Mouse (Mus musculus) left cerebral cortex, adult 2 months (tissue): ENCODE data around the gene Opcml. TPM values are rescaled to one million over a fixed set of nuclear protein-coding genes. Genes with fewer than 3 reads are reported as not detected.

ENCODE experiments used
- DNase-seq, 2 experiments: peaks; one replicate each; pipeline ENCODE4 v3.0.0; 2021 to 2022; ENCODE audit warnings: low spot score in 2 of 2, mixed read lengths in 1 of 2; ENCODE audit errors: extremely low spot score in 1 of 2
- H3K27ac ChIP-seq: fragments of 200-600 bp; 2 replicates; pipeline ENCODE4 v1.8.1; 2022
- H3K4me3 ChIP-seq: fragments of 200-600 bp; 2 replicates; pipeline ENCODE4 v1.8.1; 2022
- CTCF ChIP-seq: fragments of 200-600 bp; IDR thresholded peaks from 2 replicates; pipeline ENCODE4 v1.8.1; 2022; ENCODE audit warnings: antibody characterized with exemption, mild to moderate bottlenecking, moderate library complexity
- intact Hi-C: fragments of 180-260 bp; cut with DNase I; formaldehyde crosslinking; loops from one replicate; pipeline ENCODE4 v1.15.1; 2025
- total RNA-seq, 2 experiments: library from RNA; stranded (reverse); gene quantifications; 2 replicates each; pipeline ENCODE4 v1.2.3; 2021

Gene Opcml
- total RNA-seq, 2 experiments from 2014 or later, result 250 to 251 TPM

DNA sequence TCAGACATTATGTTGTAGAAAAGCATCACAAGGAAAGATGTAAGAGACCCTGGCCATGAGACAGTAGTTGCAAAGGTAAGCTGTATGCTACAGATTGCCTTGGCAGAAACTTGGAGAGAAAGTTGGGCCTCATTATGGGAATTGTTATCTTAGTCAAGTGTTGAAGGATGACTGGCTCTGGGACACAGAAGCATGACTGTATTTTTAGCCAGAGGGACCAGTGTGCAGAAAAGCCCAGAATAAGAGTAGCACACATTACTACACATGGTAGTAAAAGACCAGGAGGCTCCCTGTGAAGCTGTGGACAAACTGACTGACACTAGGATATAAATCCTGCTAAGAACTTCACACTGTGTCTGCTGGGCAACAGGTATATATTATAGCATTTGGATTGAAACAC lies 1016.1 kb downstream of the Opcml start:
- no peak overlapping the region for H3K27ac ChIP-seq
- intact Hi-C loops, result no loop called here
- TF ChIP-seq CTCF, result no peak
- no peak for DNase-seq
- H3K4me3 ChIP-seq, result no peak overlapping the region

DNA sequence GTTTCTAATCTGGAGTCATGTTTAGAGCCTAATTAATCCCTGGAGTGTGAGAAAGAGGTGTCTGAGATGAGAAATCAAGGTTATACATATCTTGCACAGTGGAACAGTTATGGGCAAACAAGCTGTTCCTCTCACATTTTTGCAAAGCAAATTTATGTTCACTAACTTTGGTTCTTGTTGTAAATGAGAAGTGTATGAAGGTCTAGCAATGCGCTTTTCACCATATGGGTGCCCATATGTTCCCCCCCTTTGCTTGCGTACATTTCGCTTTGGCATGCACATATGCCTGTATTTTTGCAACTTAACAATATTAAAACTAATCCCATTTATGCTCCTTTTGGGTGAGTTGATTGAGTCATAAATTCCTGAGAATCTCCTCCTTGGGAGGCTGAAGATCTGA lies 1031.5 kb downstream of the Opcml start:
- intact Hi-C loops, result loop anchor here (1.0 to 10.0 kb wide), 3 partner anchors 84 to 417 kb away; no protein-coding TSS in a partner anchor
- H3K27ac ChIP-seq, result peak overlapping the region; percentile 51
- H3K4me3 ChIP-seq, result no peak overlapping the region
- DNase-seq, result peak; percentile 44 to 49
- no peak for TF ChIP-seq CTCF

DNA sequence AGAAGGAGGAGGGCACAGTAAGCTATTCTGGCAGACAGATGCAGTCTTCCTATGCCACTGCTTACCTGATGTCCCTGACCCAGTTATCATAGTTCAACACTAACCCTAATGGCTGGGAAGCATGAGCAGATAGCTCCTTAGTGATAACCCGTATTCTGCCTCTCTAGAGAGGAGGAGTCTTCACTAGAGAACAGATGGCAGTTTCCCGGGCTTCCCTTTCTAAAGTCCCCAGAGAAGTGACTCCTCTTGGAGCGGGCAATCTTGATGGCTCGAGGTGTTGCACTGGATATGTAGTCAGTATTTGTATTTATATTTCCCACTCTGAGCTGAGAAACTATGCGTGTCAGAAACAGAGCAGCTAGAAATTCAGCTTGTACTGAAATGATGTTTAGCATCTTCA lies 1031.9 kb downstream of the Opcml start:
- no peak for DNase-seq
- peak overlapping the region; percentile 51; the same call in 1 of the 2 replicates for H3K27ac ChIP-seq
- no peak overlapping the region for H3K4me3 ChIP-seq
- TF ChIP-seq CTCF, result no peak
- intact Hi-C loops, result loop anchor here (1.0 to 10.0 kb wide), 3 partner anchors 84 to 418 kb away; no protein-coding TSS in a partner anchor

DNA sequence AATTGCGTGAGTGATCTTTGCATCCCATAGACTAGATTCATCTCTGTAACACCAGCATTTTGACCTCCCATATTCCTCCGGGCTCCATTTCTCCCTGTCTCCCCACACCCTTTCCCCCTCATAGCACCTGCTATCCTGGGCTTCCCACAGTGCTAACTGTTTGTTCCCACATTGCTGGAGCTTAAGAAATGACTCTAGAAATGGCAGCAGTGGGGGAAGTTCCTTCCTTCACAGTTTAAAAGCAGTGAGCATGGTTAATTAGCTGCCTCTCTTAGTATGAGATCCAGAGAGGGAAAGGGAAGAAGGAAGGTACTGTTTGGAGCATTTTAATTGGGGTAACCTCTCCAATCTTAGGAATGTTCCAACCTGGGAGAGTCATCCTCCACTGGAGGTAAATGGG lies 1035.2 kb downstream of the Opcml start:
- H3K27ac ChIP-seq, result 0 out of 2 replicates have a peak overlapping the region, but pooled peaks have one; percentile 28
- H3K4me3 ChIP-seq, result no peak overlapping the region
- no peak for DNase-seq
- no peak for TF ChIP-seq CTCF
- intact Hi-C loops, result loop anchor here (10.0 kb wide), 1 partner anchor 421 kb away; no protein-coding TSS in a partner anchor

DNA sequence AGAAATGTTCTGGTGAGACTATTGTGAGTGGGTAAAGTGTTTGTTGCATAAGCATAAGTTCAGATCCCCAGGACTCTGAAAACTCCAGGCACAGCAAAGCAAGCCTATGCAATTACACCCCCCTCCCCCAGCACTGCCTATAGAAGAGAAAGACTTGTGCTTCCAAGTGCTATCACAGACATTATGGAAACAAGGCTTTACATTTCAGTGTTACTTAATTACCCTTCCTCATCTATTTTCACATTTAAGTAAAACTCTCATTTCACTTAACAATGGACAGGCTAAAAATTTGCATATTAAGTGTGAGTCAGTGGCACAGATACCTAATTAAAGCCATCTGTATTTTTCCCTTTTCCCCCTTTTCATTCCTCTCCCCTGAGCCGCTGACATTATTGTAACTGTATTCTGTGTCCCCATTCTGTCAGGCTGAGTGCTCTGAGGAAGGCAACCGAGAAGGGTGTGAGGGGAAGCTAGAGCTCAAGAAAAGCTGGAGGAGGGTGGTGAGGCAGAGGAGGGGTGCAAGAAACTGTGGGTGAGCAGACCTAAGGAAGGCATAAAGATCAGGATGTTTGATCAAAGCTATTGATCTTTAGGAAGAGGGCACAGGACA lies 1055.5 kb downstream of the Opcml start:
- peak in 1 of 2 experiments; percentile 21 for DNase-seq
- TF ChIP-seq CTCF, result no peak
- intact Hi-C loops, result no loop called here
- Histone ChIP-seq H3K27ac (peak overlapping the region; percentile 32), H3K4me3 (no peak overlapping the region)

DNA sequence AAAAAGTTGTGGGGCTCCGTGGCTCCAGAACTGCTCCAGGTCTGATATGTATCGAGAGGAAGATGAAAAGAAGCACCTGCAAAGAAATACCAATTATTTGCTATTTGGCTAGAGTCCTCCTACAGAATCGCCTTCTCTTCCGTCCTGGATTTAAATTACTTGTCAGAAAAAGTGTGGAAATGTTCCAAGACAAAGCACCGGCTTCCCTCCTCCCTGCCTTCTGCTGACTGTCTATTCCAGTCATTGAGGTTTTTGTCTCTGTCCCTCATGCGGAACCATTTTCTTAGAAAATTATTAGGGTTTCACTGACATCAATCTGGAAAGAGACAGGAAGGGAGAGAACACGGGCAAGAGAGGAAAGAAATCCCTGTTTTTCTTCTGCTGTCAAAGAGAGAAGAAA lies 1065.3 kb downstream of the Opcml start:
- intact Hi-C loops, result no loop called here
- Histone ChIP-seq H3K4me3 (no peak overlapping the region), H3K27ac (peak overlapping the region; percentile 26; the same call in 1 of the 2 replicates)
- no peak for TF ChIP-seq CTCF
- DNase-seq, result no peak

DNA sequence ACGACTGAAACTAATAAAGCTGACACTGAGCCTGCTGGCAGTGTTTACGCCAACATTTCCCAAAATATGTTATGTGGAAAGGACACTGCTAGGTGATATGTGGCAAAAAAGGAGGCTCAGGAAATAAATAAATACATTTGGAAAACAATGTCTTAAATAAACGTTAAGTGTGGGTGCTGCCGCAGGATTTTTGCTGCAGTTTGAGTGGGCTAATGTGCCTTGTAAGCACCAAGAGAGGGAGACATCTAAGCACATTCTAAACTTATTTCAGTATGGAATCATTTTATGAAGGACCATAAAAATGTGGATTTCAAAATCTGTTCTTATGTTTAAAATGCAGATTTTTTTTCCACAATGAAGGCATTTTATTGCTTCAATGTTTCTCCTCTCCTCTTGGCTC lies 1071.4 kb downstream of the Opcml start:
- DNase-seq, result no peak
- Histone ChIP-seq H3K27ac (peak overlapping the region; percentile 24; the same call in 1 of the 2 replicates), H3K4me3 (no peak overlapping the region)
- intact Hi-C loops, result no loop called here
- TF ChIP-seq CTCF, result no peak

DNA sequence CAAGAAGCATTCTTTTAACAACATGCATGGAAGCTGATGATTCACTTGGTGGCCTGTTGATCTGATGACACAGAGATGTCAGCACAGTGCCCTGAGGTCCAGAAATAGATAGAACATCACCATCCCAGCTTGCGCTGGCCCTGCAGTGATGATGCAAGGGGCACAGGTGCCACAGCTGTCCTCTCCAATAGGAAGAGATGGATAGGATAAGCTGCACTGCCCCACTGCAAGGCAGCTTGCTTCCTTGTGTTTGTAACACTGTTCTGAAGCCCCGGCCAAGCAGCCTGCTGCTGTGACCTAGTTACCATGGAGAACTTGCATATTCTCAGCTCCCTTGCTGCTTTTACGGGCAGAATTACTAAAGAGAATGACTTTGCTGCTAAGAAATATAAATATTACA lies 1076.7 kb downstream of the Opcml start:
- no peak overlapping the region for H3K4me3 ChIP-seq
- peak overlapping the region; percentile 44 for H3K27ac ChIP-seq
- TF ChIP-seq CTCF, result no peak
- intact Hi-C loops, result no loop called here
- peak in 1 of 2 experiments; percentile 22 for DNase-seq

DNA sequence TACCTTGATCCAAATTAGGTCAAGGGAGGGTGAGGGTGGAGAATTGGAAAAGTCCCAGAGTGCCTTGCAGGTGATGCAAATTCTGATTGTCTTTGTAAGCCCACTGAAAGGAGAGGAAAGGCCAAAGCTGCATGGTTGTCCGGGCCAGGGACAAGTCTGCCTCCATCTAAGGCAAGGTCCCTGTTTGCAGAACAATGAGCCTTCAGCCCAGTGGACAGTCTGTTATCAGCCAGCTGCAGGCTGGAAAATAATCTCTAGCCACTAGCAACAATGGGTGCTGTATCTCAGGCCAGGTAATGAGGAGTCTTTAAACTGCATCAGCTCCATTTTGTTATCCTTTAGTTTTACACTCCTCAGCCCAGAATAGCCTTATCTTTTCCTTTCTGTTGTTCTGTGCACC lies 1079.9 kb downstream of the Opcml start:
- DNase-seq, result no peak
- intact Hi-C loops, result no loop called here
- Histone ChIP-seq H3K27ac (no peak overlapping the region), H3K4me3 (no peak overlapping the region)
- TF ChIP-seq CTCF, result no peak

DNA sequence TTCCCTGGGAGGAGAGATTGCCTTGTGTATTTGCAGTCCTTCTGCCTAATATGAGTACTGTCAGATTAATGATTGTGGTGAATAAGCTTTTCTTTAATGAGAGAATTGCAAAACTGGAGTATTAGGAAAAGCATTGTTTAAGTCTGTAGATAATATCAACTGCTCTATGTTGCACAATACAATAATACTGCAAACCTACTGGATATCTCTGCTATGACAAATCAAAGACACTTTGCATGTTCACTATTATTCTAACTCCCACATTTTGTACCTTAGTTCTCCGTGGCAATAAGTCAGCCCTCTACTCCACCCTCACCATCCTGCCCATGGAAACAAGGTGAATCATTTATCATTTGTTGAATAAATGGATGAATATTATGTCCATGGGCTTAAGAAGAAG lies 1092.0 kb downstream of the Opcml start:
- no peak for TF ChIP-seq CTCF
- no peak for DNase-seq
- intact Hi-C loops, result no loop called here
- H3K4me3 ChIP-seq, result no peak overlapping the region
- H3K27ac ChIP-seq, result no peak overlapping the region

DNA sequence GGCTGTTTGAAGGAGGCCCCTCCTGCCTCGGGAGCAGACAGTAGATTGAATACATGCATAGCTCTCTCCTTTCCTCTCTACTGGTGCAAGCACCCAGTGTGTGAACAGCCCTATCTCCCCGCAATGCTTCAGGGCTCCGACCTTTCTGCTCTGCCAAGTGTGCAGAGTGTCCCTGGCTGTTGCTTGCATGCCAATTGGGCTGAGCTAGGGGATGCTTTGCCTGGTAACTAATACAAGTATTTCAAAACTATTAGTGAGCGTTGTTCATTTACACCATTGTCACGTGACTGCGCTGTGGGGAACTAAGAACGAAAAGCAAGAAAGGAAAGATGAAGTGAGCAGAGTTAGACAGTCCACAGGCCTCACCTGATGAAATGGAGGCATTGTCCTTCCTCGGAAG lies 1101.0 kb downstream of the Opcml start:
- no peak for TF ChIP-seq CTCF
- Histone ChIP-seq H3K27ac (no peak overlapping the region), H3K4me3 (no peak overlapping the region)
- no peak for DNase-seq
- intact Hi-C loops, result no loop called here

DNA sequence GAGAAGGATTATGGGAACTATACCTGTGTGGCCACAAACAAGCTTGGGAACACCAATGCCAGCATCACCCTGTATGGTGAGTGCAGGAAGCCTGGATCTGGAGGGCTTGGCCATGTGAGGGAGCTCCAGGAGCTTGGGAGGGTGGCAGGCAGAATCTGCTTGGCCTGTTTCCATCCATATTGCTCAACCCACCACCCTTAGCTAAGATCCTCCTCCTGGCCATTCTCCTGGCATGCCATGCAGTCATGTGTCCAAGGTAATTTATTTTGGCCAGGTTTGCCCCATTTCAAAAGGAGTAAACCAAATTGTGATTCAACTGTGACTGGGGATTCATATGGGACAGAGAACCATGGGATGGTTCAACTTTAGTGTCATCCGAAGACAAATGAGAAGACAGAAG lies 1112.7 kb downstream of the Opcml start:
- Histone ChIP-seq H3K4me3 (no peak overlapping the region), H3K27ac (no peak overlapping the region)
- intact Hi-C loops, result no loop called here
- no peak for DNase-seq
- TF ChIP-seq CTCF, result no peak

DNA sequence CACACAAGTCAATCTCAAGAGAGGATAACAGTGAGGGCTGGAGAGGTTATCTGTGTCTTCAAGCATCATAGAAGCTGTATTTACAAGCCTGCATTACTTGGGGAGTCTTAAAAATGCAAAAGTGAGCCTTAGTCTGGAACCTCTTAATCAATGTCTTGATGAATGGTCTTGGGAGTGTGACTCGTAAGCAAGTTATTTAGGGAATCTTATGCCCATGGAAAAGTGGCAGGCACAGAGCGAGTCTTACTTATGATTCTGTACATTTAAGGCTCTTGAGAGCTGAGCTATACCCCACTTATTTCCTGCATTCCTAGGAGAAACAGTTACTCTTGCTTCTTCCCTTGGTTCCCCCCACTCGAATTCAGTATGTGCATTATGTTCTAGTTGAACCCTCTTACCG lies 1119.2 kb downstream of the Opcml start:
- no peak for TF ChIP-seq CTCF
- H3K27ac ChIP-seq, result no peak overlapping the region
- intact Hi-C loops, result no loop called here
- no peak for DNase-seq
- H3K4me3 ChIP-seq, result no peak overlapping the region
